Mouse (Mus musculus) forebrain, embryonic 13.5 days (tissue): ENCODE measurements at regions not wholly inside any gene's neighbourhood (a gene's known extent, or its start where the extent isn't known, plus 50 kb on each side); places are given as distances from the start of the nearest gene placed in this dataset.

Experiments
- ATAC-seq: fragments of 200-750 bp; cut with Nextera tagmentation; 2 replicates; pipeline ENCODE4 v1.8.0; 2017
- H3K27ac ChIP-seq: fragments of 300-500 bp; sonication (generic); 2 replicates; pipeline ENCODE4 v1.5.1; 2015; ENCODE audit warnings: inconsistent platforms, mild to moderate bottlenecking, moderate library complexity
- H3K27me3 ChIP-seq: fragments of 300-500 bp; sonication (generic); 2 replicates; pipeline ENCODE4 v1.6.1; 2015; ENCODE audit warnings: mild to moderate bottlenecking, inconsistent platforms
- H3K36me3 ChIP-seq: fragments of 300-500 bp; sonication (generic); 2 replicates; pipeline ENCODE4 v1.6.1; 2015; ENCODE audit warnings: mild to moderate bottlenecking, inconsistent platforms; ENCODE audit not compliant: poor library complexity, severe bottlenecking
- H3K4me1 ChIP-seq: fragments of 300-500 bp; sonication (generic); 2 replicates; pipeline ENCODE4 v1.6.1; 2015; ENCODE audit warnings: inconsistent platforms
- H3K4me2 ChIP-seq: fragments of 300-500 bp; sonication (generic); 2 replicates; pipeline ENCODE4 v1.6.1; 2015; ENCODE audit warnings: inconsistent platforms, mild to moderate bottlenecking, moderate library complexity
- H3K4me3 ChIP-seq: fragments of 300-500 bp; sonication (generic); 2 replicates; pipeline ENCODE4 v1.5.1; 2015; ENCODE audit warnings: mild to moderate bottlenecking, inconsistent platforms
- H3K9ac ChIP-seq: fragments of 300-500 bp; sonication (generic); 2 replicates; pipeline ENCODE4 v1.6.1; 2015; ENCODE audit warnings: mild to moderate bottlenecking, inconsistent platforms
- H3K9me3 ChIP-seq: fragments of 300-500 bp; sonication (generic); replicated peaks from 2 replicates; pipeline ENCODE4 v1.6.1; 2016; ENCODE audit warnings: inconsistent platforms
- WGBS: fragments of 180-500 bp; shearing (Covaris S2); methylation state at CpG from one replicate; pipeline ENCODE4 v1.1.7; 2015; 5-methylcytosine and 5-hydroxymethylcytosine counted together

DNA sequence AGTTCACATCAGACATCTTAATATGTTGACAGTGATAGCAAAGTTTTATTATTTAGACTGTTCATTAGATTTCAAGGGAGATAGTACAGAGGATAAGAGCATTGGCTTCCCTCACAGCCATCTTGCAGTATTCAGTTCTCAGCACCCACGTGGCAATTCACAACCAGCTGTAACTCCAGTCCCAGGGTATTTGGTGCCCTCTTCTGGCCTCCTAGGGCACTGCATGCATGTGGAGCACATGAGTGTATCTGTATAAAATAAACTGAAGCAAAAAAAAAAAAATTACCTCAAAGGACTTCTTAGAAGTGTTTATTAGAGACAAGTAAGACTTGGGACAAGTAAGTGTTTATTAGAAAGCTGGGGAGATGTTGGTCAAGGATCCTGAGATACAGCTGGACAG is 849.3 kb upstream of the Tmem132c start:
- Histone ChIP-seq H3K4me3 (no peak overlapping the region), H3K9ac (no peak overlapping the region), H3K9me3 (no peaks in the 10 kb centered on the region), H3K36me3 (no peaks in the 10 kb centered on the region), H3K4me1 (no peaks in the 10 kb centered on the region), H3K27ac (no peak overlapping the region), H3K27me3 (no peaks in the 10 kb centered on the region), H3K4me2 (no peak overlapping the region)
- 39% methylated on average over 1 of the region's 1 CpGs for WGBS
- no peak for ATAC-seq

DNA sequence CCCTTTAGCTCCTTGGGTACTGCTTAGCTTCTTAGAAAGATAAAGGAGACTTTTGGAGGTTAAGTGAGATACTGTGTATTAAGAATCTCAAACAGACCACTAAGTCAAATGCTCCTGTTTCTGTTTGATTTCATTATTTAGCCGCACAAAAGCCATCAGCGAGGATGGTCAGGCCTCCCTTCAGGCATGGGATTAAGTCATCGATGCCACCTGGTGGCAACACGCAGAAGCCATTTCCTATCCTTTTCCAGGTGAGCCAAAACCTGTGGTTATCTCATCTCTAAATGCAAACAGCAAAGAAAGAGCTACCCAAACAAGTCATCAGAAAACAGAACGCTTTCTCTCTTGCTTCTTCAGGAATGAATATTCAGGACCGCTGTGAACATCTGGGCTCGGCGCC is 846.3 kb upstream of the Tmem132c start:
- Histone ChIP-seq H3K9ac (no peak overlapping the region), H3K36me3 (no peaks in the 10 kb centered on the region), H3K27ac (no peak overlapping the region), H3K4me3 (no peak overlapping the region), H3K27me3 (no peaks in the 10 kb centered on the region), H3K4me1 (no peaks in the 10 kb centered on the region), H3K4me2 (no peak overlapping the region), H3K9me3 (no peaks in the 10 kb centered on the region)
- no peak for ATAC-seq
- WGBS: 40% methylated on average over 8 of the region's 8 CpGs

DNA sequence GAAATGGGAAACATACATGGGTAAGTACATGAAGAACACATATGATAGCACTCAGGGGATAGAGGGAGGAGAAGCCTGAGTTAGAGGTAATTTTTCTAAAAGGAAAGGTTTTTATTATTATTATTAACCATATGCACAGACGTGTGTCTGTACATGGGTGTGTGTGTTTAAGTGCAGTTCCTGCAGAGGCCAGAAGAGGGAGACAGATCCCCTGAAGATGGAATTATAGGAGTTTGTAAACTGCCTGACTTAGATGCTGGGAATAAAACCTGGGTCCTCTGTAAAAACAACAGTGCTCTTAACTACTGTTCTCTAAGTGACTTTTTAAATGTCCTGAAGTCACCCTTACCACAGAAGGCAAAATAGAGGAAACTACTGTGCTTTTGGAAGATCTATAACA is 809.9 kb upstream of the Tmem132c start:
- Histone ChIP-seq H3K27ac (no peak overlapping the region), H3K4me2 (no peak overlapping the region), H3K4me1 (no peaks in the 10 kb centered on the region), H3K4me3 (no peak overlapping the region), H3K36me3 (no peaks in the 10 kb centered on the region), H3K9ac (no peak overlapping the region), H3K9me3 (no peaks in the 10 kb centered on the region), H3K27me3 (no peaks in the 10 kb centered on the region)
- no peak for ATAC-seq
- 91% methylated on average over 1 of the region's 1 CpGs for WGBS

DNA sequence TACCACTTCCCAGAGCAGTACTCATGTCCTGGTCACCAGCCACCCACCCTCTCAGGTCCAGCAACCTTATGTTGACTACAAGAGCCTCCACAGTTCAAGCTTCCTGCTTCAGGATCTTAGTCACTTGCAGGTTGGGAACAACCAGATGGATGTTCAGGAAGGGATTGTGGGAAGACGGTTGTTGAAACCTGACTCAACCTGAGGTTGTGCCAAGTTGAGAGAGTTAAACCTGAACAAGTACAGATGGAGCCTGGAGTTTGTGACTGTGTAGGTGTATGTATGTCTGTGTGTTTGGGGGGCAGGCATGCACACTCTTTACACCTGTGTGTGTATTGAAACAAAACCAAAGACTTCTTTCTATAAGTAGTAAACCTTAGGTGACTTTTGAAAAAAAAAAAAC is 802.9 kb upstream of the Tmem132c start:
- no peak overlapping the region for H3K27ac ChIP-seq
- 94% methylated on average over 1 of the region's 1 CpGs for WGBS
- H3K27me3 ChIP-seq: no peaks in the 10 kb centered on the region
- H3K4me1 ChIP-seq: no peaks in the 10 kb centered on the region
- no peak overlapping the region for H3K9ac ChIP-seq
- H3K36me3 ChIP-seq: no peaks in the 10 kb centered on the region
- H3K4me3 ChIP-seq: no peak overlapping the region
- H3K9me3 ChIP-seq: no peaks in the 10 kb centered on the region
- H3K4me2 ChIP-seq: no peak overlapping the region
- no peak for ATAC-seq

DNA sequence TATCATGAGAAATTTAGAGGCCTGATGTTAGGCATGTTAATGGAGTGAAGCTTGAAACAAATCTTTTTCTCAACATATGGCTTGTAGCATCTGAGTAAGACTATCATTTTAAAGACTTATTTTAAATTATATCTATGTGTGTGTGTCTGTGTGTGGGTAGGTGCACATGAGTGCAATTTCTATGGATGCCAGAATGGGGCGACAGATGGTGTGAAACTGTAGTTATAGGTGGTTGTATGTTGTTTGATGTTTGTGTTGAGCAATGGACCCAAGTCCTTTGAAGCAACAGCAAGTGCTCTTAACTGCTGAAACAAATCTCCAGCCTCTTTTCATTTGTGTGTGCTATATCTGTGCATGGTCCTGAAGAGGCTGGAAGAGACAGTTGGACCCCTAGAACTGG is 801.1 kb upstream of the Tmem132c start:
- ATAC-seq: no peak
- no peaks in the 10 kb centered on the region for H3K9me3 ChIP-seq
- no peaks in the 10 kb centered on the region for H3K4me1 ChIP-seq
- H3K27me3 ChIP-seq: no peaks in the 10 kb centered on the region
- no peak overlapping the region for H3K27ac ChIP-seq
- H3K4me3 ChIP-seq: no peak overlapping the region
- 91% methylated on average over 1 of the region's 1 CpGs for WGBS
- H3K36me3 ChIP-seq: no peaks in the 10 kb centered on the region
- no peak overlapping the region for H3K4me2 ChIP-seq
- H3K9ac ChIP-seq: no peak overlapping the region

DNA sequence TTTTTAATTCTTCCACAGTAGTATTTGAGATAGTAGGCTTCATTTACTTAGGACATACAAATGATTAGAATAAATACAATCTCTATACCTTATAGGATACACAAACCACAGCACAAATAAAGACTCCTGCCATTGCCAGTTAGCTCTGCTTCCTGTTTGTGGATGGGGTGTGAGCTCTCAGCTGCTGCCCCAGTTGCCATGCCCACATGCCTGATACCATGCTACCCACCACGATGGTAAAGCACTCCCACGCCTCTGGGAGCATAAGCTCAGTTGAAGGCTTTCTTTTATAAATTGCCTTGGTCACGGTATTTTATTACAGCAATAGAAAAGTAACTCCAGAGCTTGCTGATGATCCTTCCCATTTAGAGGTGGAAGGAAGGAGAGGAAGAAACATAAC is 765.8 kb upstream of the Tmem132c start:
- H3K4me2 ChIP-seq: no peak overlapping the region
- H3K9ac ChIP-seq: no peak overlapping the region
- no peaks in the 10 kb centered on the region for H3K9me3 ChIP-seq
- H3K4me1 ChIP-seq: peaks cover 4% of the 10 kb centered on the region; the same call in 1 of the 2 replicates
- H3K36me3 ChIP-seq: no peaks in the 10 kb centered on the region
- ATAC-seq: no peak
- no peaks in the 10 kb centered on the region for H3K27me3 ChIP-seq
- 78% methylated on average over 3 of the region's 3 CpGs for WGBS
- H3K27ac ChIP-seq: no peak overlapping the region
- no peak overlapping the region for H3K4me3 ChIP-seq

DNA sequence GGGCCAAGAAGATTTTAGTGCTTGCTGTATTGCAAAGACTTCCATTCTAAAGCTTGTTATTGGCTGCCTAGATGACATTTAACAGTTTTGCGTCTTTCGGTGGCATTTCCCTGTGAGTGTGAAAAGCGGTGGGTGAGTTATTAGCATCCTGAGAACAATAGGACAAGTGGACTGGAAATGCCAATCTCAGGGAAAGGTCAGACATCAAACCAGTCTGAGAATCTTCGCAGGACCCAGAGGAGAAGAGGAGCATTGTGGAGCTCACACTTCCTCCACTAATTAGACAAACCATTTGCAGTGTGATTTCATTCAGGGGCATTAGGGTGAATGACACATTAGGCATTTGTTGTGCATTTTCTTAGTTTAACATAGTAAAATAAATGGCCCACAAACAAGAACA is 719.5 kb upstream of the Tmem132c start:
- no peaks in the 10 kb centered on the region for H3K9me3 ChIP-seq
- H3K27me3 ChIP-seq: no peaks in the 10 kb centered on the region
- no peaks in the 10 kb centered on the region for H3K36me3 ChIP-seq
- H3K4me2 ChIP-seq: no peak overlapping the region
- no peak overlapping the region for H3K4me3 ChIP-seq
- H3K27ac ChIP-seq: no peak overlapping the region
- H3K4me1 ChIP-seq: peaks cover 5% of the 10 kb centered on the region; the same call in 1 of the 2 replicates
- no peak for ATAC-seq
- 7% methylated on average over 4 of the region's 4 CpGs for WGBS
- H3K9ac ChIP-seq: no peak overlapping the region

DNA sequence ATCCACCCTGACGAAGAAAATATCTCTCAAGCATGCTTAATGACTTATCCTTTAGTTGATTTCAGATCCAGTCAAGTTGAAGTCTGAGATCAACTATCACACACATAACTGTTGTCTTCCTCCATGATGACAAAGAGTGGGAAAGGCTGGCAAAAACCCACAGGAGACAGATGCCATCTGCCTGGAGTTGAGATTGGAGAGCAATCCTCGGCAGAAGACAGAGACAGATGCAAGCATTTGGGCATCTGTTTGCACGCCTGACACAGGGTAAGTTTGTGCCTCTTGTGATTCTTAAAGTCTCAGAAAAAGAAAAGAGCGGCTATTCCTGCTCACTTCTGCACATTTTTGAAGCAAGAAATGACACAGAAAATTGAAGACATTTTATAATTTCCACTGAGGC is 715.7 kb upstream of the Tmem132c start:
- no peaks in the 10 kb centered on the region for H3K36me3 ChIP-seq
- H3K27ac ChIP-seq: no peak overlapping the region
- ATAC-seq: no peak
- H3K9ac ChIP-seq: no peak overlapping the region
- H3K9me3 ChIP-seq: no peaks in the 10 kb centered on the region
- H3K4me1 ChIP-seq: peaks cover 5% of the 10 kb centered on the region; the same call in 1 of the 2 replicates
- no peak overlapping the region for H3K4me2 ChIP-seq
- 81% methylated on average over 4 of the region's 4 CpGs for WGBS
- no peak overlapping the region for H3K4me3 ChIP-seq
- no peaks in the 10 kb centered on the region for H3K27me3 ChIP-seq

DNA sequence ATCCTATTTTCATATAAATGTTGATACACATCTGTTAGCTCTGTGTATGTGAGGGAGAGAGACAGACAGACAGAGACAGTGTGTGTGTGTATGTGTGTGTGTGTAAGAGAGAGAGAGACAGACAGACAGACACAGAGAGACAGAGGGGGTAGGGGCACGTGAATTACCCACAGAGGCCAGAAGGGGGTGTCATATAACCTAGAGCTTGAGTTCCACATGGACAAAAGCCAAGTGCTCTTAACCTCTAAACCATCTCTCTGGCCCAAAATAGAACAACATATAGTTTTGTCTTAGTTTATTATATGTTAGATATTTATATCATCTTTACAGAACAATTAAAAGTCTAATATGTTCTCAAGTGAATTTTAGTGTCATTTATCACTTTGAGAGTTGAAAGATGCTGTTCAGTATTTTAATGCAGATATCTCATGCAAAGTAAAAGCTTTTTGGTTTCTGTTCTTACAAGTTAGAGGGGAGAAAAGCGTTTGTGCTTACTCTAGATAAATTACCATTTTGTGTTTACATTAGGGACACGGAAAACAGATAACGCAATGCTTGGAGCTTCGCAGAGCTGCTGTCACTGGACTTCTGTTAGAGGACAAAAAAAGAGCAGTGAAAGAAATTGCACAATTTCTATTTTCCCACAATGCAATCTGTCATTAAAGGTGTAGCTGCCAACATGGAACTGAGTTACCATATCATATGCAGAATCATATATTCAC is 710.6 kb upstream of the Tmem132c start:
- ATAC-seq: no peak
- 69% methylated on average over 5 of the region's 5 CpGs for WGBS
- H3K27ac ChIP-seq: no peak overlapping the region
- no peak overlapping the region for H3K9ac ChIP-seq
- no peaks in the 10 kb centered on the region for H3K4me1 ChIP-seq
- H3K9me3 ChIP-seq: no peaks in the 10 kb centered on the region
- H3K4me3 ChIP-seq: no peak overlapping the region
- H3K4me2 ChIP-seq: no peak overlapping the region
- no peaks in the 10 kb centered on the region for H3K27me3 ChIP-seq
- no peaks in the 10 kb centered on the region for H3K36me3 ChIP-seq

DNA sequence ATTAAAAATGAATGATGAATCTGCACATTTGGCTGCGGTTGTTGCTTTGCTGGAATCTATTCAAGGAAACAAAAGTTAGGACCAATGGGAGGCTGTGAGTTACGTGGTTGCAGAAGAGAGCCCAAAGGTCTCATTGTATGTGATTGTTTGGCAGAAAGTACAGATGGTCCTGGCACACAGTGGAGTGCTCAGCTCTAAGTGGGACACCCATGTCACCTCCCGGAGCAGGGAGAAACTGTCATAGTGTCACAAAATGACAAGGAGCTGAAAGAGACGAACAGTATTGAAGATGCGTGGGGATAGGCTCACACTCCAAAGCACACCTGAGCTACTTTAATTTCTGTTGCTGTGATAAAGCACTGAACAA is 710.1 kb upstream of the Tmem132c start:
- Histone ChIP-seq H3K9me3 (no peaks in the 10 kb centered on the region), H3K4me2 (no peak overlapping the region), H3K4me1 (no peaks in the 10 kb centered on the region), H3K27ac (no peak overlapping the region), H3K27me3 (no peaks in the 10 kb centered on the region), H3K9ac (no peak overlapping the region), H3K4me3 (no peak overlapping the region), H3K36me3 (no peaks in the 10 kb centered on the region)
- no peak for ATAC-seq
- 87% methylated on average over 5 of the region's 5 CpGs for WGBS

DNA sequence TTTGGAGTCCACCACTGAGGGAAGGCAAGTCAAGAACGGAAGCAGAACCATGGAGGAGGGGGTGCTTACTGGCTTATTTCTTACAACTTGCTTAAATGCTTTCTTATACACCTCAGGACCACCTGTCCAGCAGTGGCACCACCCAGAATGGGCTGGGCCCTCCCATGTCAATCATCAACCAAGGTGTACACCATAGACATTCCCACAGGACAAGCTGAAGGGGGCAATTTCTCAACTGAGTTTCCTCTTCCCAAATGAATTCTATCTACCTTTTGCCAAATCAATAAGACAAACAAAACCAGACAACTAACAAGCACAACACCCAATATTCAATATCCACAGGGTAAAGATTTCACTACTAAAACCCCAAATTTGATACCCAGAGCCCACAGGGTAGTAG is 709.6 kb upstream of the Tmem132c start:
- ATAC-seq: no peak
- no peak overlapping the region for H3K9ac ChIP-seq
- no peaks in the 10 kb centered on the region for H3K9me3 ChIP-seq
- H3K4me1 ChIP-seq: no peaks in the 10 kb centered on the region
- WGBS: 90% methylated on average over 1 of the region's 1 CpGs
- H3K4me2 ChIP-seq: no peak overlapping the region
- H3K27ac ChIP-seq: no peak overlapping the region
- no peak overlapping the region for H3K4me3 ChIP-seq
- H3K27me3 ChIP-seq: no peaks in the 10 kb centered on the region
- no peaks in the 10 kb centered on the region for H3K36me3 ChIP-seq

DNA sequence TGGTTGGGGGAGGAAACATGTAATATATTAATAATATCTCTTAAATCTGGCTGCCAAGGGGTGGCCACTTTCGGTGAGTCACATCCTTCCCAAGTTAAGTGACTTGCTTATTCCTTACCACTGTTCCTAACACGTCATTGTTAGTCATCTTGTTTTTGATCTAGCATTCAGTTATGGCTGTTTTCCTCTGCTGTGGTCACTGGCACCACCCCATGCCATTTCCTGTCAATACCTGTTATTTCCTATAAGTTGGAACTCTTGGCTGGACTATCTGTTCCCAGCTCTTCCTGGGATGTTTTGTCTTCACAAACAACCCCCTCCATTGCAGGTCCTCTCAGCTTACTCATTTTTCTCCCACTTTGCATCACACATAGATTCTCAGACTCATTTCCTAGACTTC is 703.5 kb upstream of the Tmem132c start:
- no peaks in the 10 kb centered on the region for H3K4me1 ChIP-seq
- WGBS: 80% methylated on average over 2 of the region's 2 CpGs
- H3K4me2 ChIP-seq: no peak overlapping the region
- no peaks in the 10 kb centered on the region for H3K27me3 ChIP-seq
- H3K27ac ChIP-seq: no peak overlapping the region
- no peaks in the 10 kb centered on the region for H3K9me3 ChIP-seq
- ATAC-seq: no peak
- no peak overlapping the region for H3K9ac ChIP-seq
- H3K4me3 ChIP-seq: no peak overlapping the region
- H3K36me3 ChIP-seq: no peaks in the 10 kb centered on the region

DNA sequence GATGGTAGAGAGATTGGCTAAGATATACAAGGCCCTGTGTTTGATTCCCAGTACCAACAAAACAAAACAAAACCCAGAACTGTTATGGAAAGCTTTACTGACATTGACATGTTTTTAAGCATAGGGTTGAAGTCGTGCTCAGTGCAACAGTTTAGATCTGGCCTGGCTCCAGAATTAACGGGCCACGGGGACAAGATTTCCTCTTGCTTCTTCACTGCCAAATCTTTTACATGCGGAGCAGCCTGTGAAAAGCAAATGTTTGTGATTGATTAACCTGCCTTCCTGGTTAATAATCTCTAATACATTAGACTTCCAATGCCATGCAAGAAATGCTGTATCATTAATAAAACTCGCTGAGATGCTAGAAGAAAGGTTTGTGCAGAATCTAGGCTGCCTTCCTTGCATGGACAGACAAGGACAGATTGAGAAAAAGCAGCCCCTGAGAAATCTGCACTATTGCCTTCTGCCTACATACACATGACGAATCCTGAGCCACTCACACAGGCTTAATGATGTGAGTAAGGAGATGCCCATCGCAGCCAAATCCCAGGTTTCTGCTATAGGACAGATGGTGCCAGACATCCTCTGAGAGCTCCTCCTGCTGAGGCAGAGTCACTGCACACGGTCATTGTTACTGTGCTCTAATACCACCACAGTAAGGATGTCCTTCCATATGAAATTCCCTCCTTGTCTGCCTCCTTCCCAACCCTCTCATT is 697.2 kb upstream of the Tmem132c start:
- Histone ChIP-seq H3K9me3 (no peaks in the 10 kb centered on the region), H3K4me1 (no peaks in the 10 kb centered on the region), H3K9ac (no peak overlapping the region), H3K4me2 (no peak overlapping the region), H3K36me3 (no peaks in the 10 kb centered on the region), H3K4me3 (no peak overlapping the region), H3K27ac (no peak overlapping the region), H3K27me3 (no peaks in the 10 kb centered on the region)
- 67% methylated on average over 8 of the region's 8 CpGs for WGBS
- ATAC-seq: peak; percentile 45; the same call in 1 of the 2 replicates
